Mouse (Mus musculus) thymus, adult 2 months (tissue): ENCODE data around the gene Ooep. TPM values are rescaled to one million over a fixed set of nuclear protein-coding genes. Genes with fewer than 3 reads are reported as not detected.
"Not testable (repeated sequence)": the region's sequence is repeated elsewhere in the genome, so short reads cannot be mapped to it uniquely, and the experiment has no call there.

ENCODE experiments used
- DNase-seq: peaks from one replicate; pipeline ENCODE4 v3.0.0; 2021
- H3K27ac ChIP-seq: fragments of 200-500 bp; 2 replicates; pipeline ENCODE4 v1.5.1; 2012; ENCODE audit warnings: low read length, control low read depth; ENCODE audit not compliant: control insufficient read depth, insufficient read depth
- H3K27me3 ChIP-seq: fragments of 200-500 bp; 2 replicates; pipeline ENCODE4 v1.6.1; 2012; ENCODE audit warnings: mild to moderate bottlenecking, low read length, moderate library complexity, mixed read lengths; ENCODE audit not compliant: control insufficient read depth, insufficient read depth
- H3K36me3 ChIP-seq: fragments of 200-500 bp; 2 replicates; pipeline ENCODE4 v1.6.1; 2012; ENCODE audit warnings: mild to moderate bottlenecking, low read length, moderate library complexity; ENCODE audit not compliant: control insufficient read depth, insufficient read depth
- H3K4me1 ChIP-seq: fragments of 200-500 bp; replicated peaks from 2 replicates; pipeline ENCODE4 v1.6.1; 2012; ENCODE audit warnings: low read length; ENCODE audit not compliant: control insufficient read depth, insufficient read depth
- H3K4me3 ChIP-seq: fragments of 200-500 bp; 2 replicates; pipeline ENCODE4 v1.5.1; 2012; ENCODE audit warnings: mild to moderate bottlenecking, low read length, control low read depth, moderate library complexity; ENCODE audit not compliant: control insufficient read depth, insufficient read depth
- CTCF ChIP-seq: fragments of 200-500 bp; IDR thresholded peaks from 2 replicates; pipeline ENCODE4 v1.5.1; 2012; ENCODE audit warnings: mild to moderate bottlenecking, control low read depth, low read length, moderate library complexity, borderline replicate concordance; ENCODE audit not compliant: control insufficient read depth, poor library complexity, insufficient read depth; ENCODE audit errors: extremely low read depth
- POLR2A ChIP-seq: fragments of 200-500 bp; IDR thresholded peaks from 2 replicates; pipeline ENCODE4 v1.6.1; 2012; ENCODE audit warnings: mild to moderate bottlenecking, low read length, control low read depth, moderate library complexity; ENCODE audit not compliant: control insufficient read depth, poor library complexity, insufficient read depth; ENCODE audit errors: extremely low read depth
- WGBS: fragments of 180-500 bp; shearing (Covaris S2); methylation state at CpG from one replicate; pipeline ENCODE4 v1.1.7; 2018; 5-methylcytosine and 5-hydroxymethylcytosine counted together
- polyA plus RNA-seq: library from polyadenylated mRNA; depleted of rRNA; stranded (reverse); fragments of >200 nt; gene quantifications from 2 replicates; pipeline ENCODE4 v1.2.3, GENCODE M21; 2012

Gene Ooep
- polyA plus RNA-seq, 1 experiment = 0.65 TPM

DNA sequence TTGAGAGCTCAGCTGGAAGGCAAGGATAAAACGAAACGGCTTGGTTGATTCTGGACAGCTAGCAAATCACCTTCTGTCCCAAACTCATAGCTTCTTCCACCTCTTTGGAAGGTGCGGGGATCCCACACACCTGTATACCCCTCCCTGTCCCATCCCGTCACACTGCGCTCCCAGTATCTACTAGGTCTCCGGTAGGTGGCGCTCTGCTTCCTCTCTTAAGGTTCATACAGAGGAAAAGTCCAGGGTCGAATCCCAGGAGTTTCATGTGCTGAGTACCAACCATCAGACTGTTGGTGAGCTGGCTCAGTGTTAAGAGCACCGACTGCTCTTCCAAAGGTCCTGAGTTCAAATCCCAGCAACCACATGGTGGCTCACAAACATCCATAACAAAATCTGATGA is 20.5 kb downstream of the Ooep start:
- peak; percentile 60 for DNase-seq
- Histone ChIP-seq H3K27me3 (no peaks in the 10 kb centered on the region), H3K4me1 (0 out of 2 replicates have a peak, but pooled peaks cover under 1% of the 10 kb centered on the region), H3K4me3 (no peak overlapping the region), H3K27ac (no peak overlapping the region), H3K36me3 (no peaks in the 10 kb centered on the region)
- no peak for TF ChIP-seq POLR2A
- TF ChIP-seq CTCF = no peak
- WGBS = 16% methylated on average over 9 of the region's 9 CpGs

DNA sequence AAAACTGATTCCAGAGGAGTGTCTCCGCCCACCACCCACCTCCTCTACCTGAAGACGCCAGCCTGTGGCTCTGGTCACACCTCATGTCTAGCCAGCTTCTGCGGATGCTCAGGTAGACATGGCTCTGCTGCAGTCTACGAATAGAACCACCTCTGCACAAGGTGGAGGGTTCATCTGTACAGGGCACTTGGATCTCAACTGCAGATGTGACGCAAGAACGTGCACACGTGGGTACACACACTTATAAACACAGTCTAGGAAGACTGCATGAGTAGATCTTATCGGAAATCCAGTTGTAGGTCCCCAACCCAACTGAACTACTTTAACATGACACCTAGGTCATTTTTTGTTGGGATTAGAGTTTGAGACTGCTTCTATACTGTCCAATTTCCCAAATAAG is 22.9 kb downstream of the Ooep start, which contains the start of gene Gsta2:
TSS of gene Gsta2 (minus strand) at position 178 of the 400 bp plus-strand sequence.
- H3K27ac ChIP-seq = no peak within 1 kb of the TSS
- TF ChIP-seq POLR2A (no peak), CTCF (no peak)

DNA sequence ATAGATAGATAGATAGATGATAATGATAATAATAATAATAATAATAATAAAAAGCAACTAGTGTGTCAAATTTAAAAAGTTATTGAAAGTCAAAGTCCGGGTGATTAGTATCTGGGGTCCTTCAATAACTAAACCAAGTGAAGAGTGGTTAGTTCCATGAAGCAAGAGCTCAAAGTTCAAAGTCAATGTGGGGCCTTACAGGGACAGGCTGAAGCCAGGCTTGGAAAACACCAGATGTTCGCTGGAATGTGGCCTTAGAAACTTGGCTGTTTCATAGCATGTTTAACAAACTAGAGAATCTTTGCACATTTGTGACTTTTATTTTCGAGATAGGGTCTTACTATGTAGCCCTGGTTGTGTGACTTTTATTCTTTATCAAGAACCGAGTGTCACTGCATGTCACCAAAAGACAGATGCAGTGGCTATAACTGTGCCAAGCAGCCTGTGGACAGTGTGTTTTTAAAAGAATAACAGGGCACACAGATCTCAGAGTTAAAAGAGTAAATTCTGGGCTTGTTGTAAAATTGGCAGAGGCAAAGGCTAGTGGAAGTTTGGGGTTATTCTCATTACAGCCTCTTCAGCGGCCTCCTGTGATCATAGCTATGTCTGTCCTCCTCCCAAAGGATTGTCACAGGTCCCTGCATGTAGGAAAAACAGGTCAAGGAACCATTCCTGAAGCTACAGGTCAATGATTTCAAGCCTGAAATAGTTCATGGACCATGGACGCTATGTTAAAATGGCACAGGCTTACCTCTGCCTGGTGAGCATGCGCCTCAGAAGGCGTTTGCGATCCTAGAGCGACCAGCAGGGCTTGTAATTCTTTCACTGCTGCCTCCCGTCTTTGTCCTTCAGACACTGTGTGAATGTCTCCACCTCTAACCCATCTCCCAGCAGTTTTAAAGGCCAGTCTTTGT is 23.6 kb downstream of the Ooep start:
- TF ChIP-seq POLR2A (no peak), CTCF (no peak)
- WGBS = 90% methylated on average over 11 of the region's 11 CpGs

More for the DNA sequence above, 22.9 kb downstream of the Ooep start, which contains the start of gene Gsta2:
- H3K4me1 ChIP-seq = no peaks in the 10 kb centered on the region
- no peaks in the 10 kb centered on the region for H3K27me3 ChIP-seq
- H3K36me3 ChIP-seq = no peaks in the 10 kb centered on the region
- no peak within 1 kb of the TSS for H3K4me3 ChIP-seq
- DNase-seq = no peak
- WGBS = 93% methylated on average over 8 of the region's 8 CpGs

DNA sequence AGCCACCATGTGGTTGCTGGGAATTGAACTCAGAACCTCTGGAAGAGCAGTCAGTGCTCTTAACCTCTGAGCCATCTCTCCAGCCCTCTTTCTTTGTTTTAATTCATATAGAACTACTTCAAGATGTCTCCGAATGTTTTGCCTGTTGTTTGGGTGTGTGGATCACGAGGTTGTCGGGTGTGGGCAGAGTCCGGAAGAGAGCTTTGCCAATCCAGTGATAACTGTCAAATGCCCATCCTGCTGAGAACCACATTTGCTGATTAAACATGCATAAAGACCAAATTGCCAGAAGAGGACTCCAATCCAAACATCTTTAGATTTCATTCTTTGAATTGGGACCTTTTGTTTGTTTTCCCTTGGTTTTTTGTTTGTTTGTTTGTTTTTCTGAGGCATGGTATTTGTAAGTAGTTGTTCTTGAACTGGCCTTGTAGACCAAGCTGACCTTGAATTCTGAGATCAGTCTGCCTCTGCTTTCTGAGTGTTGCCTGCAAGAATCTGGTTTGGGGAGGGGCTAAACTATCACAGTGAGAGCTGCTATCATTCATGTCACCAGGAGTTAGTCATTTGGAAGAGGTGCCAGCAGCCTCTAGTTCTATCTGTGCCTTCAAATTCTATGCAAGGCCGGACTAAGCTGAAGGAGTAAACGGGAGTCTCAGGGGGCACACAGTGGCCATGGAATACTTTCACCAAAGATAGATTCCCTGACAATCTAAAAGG is 26.9 kb downstream of the Ooep start:
- TF ChIP-seq POLR2A (no peak), CTCF (no peak)
- 86% methylated on average over 6 of the region's 6 CpGs for WGBS

More for the DNA sequence above, 23.6 kb downstream of the Ooep start:
- no peak overlapping the region for H3K27ac ChIP-seq
- H3K36me3 ChIP-seq = no peaks in the 10 kb centered on the region
- H3K4me1 ChIP-seq = no peaks in the 10 kb centered on the region
- H3K27me3 ChIP-seq = no peaks in the 10 kb centered on the region
- no peak overlapping the region for H3K4me3 ChIP-seq
- DNase-seq = no peak

DNA sequence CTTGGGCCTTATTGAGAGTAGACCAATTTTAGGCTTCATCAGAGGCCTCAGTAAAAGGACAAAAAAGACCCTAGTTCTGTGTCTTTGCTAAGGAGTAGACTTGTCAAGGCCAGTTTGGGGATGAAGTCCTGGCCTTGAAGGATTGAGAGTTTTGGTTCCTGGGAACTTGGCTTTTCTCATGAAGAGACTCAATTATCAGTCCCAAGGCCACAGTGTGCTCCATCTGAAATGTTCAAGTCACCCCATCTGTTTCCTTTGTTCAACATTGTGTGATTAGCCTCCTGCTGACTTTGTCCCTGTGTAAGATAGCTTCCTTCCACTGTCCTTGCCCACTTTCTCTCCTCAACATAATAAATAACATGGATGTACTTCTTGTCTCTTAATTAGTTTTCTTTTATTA is 28.5 kb downstream of the Ooep start:
- not testable (repeated sequence) for H3K4me1 ChIP-seq, H3K27ac ChIP-seq, H3K27me3 ChIP-seq, DNase-seq, H3K36me3 ChIP-seq, H3K4me3 ChIP-seq

More for the DNA sequence above, 26.9 kb downstream of the Ooep start:
- DNase-seq = no peak
- H3K4me1 ChIP-seq = no peaks in the 10 kb centered on the region
- H3K27ac ChIP-seq = no peak overlapping the region
- H3K36me3 ChIP-seq = no peaks in the 10 kb centered on the region
- no peaks in the 10 kb centered on the region for H3K27me3 ChIP-seq
- H3K4me3 ChIP-seq = no peak overlapping the region

DNA sequence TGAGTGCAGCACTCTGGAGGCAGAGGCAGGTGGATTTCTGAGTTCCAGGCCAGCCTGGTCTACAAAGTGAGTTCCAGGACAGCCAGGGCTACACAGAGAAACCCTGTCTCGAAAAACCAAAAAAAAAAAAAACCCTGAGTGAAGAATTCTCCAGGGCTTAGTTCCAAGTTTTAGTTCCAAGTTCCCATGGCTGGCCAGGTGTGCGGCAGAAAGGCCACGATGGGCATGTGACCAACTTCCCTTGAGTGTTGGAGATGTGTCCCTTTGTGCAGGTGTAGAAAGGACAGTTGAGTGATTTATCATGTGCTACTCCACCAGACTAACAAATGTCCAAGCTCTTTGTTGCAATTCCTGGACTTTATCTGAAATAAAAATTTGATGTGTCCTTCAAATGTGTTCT is 29.4 kb downstream of the Ooep start:
- H3K36me3 ChIP-seq, H3K4me3 ChIP-seq, DNase-seq, H3K4me1 ChIP-seq, H3K27me3 ChIP-seq, H3K27ac ChIP-seq: not testable (repeated sequence)
- 75% methylated on average over 3 of the region's 3 CpGs for WGBS

DNA sequence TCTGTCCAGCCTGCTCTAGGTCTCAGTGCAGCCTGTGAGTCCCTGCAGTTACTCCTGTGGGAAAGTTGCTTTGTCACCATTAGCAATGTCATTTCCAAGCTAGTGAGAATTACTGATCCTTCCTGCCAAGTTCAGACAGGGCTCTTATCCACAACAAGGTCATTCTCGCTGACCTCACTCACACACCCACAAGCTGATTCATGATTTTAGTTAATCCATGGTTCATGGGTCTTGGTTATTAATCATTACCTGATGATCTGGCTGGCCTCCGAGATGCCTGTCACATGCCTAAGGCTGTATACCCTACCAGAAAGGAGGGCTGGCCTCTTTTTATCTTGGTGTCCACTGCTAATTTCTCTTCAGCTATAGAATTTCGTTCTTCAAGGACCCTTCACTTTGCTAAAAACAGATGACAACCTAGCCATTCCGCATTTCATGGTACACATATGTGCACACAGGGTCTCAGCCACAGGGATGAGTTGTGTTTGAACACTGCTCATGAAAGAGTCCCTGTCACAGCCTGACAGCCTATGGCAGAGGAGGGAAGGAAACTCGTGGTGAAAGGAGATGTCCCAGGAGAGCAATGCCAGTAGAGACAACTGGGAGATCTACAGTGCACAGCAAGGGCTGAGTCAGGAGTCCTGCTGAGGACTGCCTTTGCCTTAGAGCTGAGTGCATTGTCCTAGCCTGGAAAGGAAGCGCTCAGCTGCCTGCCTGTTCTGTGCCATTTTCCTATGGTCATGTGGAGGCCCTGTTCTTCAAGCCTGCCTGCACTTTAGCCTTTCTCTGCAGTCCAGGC is 30.1 kb downstream of the Ooep start:
- H3K4me1 ChIP-seq, H3K27ac ChIP-seq, H3K4me3 ChIP-seq, DNase-seq, H3K27me3 ChIP-seq, H3K36me3 ChIP-seq: not testable (repeated sequence)
- WGBS = 78% methylated on average over 6 of the region's 6 CpGs
